ENCODE assay signal across 8 mouse cellular contexts in genomic region chr6:73248237-73249048, GRCm38 (mm10). TPM values are rescaled to one million over a fixed set of nuclear protein-coding genes. Genes with fewer than 3 reads are reported as not detected.
DNase-seq lines count a peak whose midpoint lies in the region; ATAC-seq and TF ChIP-seq lines count a peak whose summit lies in the region.

TSS of gene Suclg1 (plus strand) at chr6:73248382.

- peak within 1 kb of the TSS; percentile 59 to 96 for H3K4me3 ChIP-seq in ES-E14 (ENCODE audit: insufficient read depth in 1 of 2, low read depth in 1 of 2, low read length in 2 of 2, poor library complexity in 1 of 2, severe bottlenecking in 1 of 2)
- peak within 1 kb of the TSS; percentile 100 for H3K4me3 ChIP-seq in forebrain, embryonic 16.5 days (replicated peaks; ENCODE audit: low read length)
- peak within 1 kb of the TSS; percentile 98 for H3K4me3 ChIP-seq in layer of hippocampus, adult 2 months
- peak within 1 kb of the TSS; percentile 83 for H3K4me3 ChIP-seq in lung, embryonic 14.5 days (ENCODE audit: low read depth, low read length)
- H3K4me3 ChIP-seq in olfactory bulb, adult 2 months (ENCODE audit: insufficient read depth, low read depth, low read length): peak within 1 kb of the TSS; percentile 65
- peak within 1 kb of the TSS; percentile 87 for H3K4me3 ChIP-seq in thymus, adult 2 months (ENCODE audit: control insufficient read depth, insufficient read depth, low read length)

- TF ChIP-seq POLR2A in olfactory bulb, adult 2 months (IDR thresholded peaks at IDR 0.05; ENCODE audit: insufficient read depth, low read depth, low read length): peak; percentile 64
- TF ChIP-seq POLR2A in thymus, adult 2 months (IDR thresholded peaks at IDR 0.05; ENCODE audit: control insufficient read depth, extremely low read depth, insufficient read depth, low read length, poor library complexity): peak; percentile 46; the same call in 1 of the 2 replicates

- ATAC-seq in forebrain, embryonic 16.5 days: peak; percentile 95
- ATAC-seq in lung, embryonic 14.5 days (ENCODE audit: insufficient read depth): peak; percentile 95

- peak within 1 kb of the TSS; percentile 85 for H3K9ac ChIP-seq in ES-E14 (ENCODE audit: insufficient read depth, low read depth, low read length, poor library complexity, severe bottlenecking)
- peak within 1 kb of the TSS; percentile 96 for H3K9ac ChIP-seq in forebrain, embryonic 16.5 days (replicated peaks; ENCODE audit: low read depth, low read length)
- H3K9ac ChIP-seq in lung, embryonic 14.5 days: peak within 1 kb of the TSS; percentile 89

- H3K4me1 ChIP-seq in ES-E14 (ENCODE audit: control insufficient read depth in 2 of 2, insufficient read depth in 2 of 2, low read length in 2 of 2, poor library complexity in 1 of 2): no peaks in the 10 kb centered on the region
- H3K4me1 ChIP-seq in forebrain, embryonic 16.5 days (replicated peaks; ENCODE audit: control insufficient read depth, insufficient read depth, low read length): peaks cover 14% of the 10 kb centered on the region
- peaks cover 4% of the 10 kb centered on the region for H3K4me1 ChIP-seq in lung, embryonic 14.5 days (ENCODE audit: insufficient read depth)
- H3K4me1 ChIP-seq in olfactory bulb, adult 2 months (ENCODE audit: control insufficient read depth, insufficient read depth, low read length): peaks cover 6% of the 10 kb centered on the region
- peaks cover 5% of the 10 kb centered on the region for H3K4me1 ChIP-seq in thymus, adult 2 months (replicated peaks; ENCODE audit: control insufficient read depth, insufficient read depth, low read length)

- no peak within 1 kb of the TSS for H3K27ac ChIP-seq in ES-E14 (ENCODE audit: insufficient read depth, low read depth, low read length, poor library complexity, severe bottlenecking)
- peak within 1 kb of the TSS; percentile 62 for H3K27ac ChIP-seq in forebrain, embryonic 16.5 days (ENCODE audit: low read length)
- H3K27ac ChIP-seq in layer of hippocampus, adult 2 months: peak within 1 kb of the TSS; percentile 98
- H3K27ac ChIP-seq in lung, embryonic 14.5 days (ENCODE audit: low read depth): peak within 1 kb of the TSS; percentile 8
- H3K27ac ChIP-seq in olfactory bulb, adult 2 months (ENCODE audit: insufficient read depth, low read depth, low read length): peak within 1 kb of the TSS; percentile 95
- no peak within 1 kb of the TSS for H3K27ac ChIP-seq in thymus, adult 2 months (ENCODE audit: control insufficient read depth, insufficient read depth, low read length)

- no peak for TF ChIP-seq CTCF in layer of hippocampus, adult 2 months (conservative IDR thresholded peaks at IDR 0.05)
- TF ChIP-seq CTCF in lung, embryonic 14.5 days (IDR thresholded peaks at IDR 0.05; ENCODE audit: low read depth): no peak
- no peak for TF ChIP-seq CTCF in olfactory bulb, adult 2 months (IDR thresholded peaks at IDR 0.05; ENCODE audit: insufficient read depth, low read depth, low read length)
- no peak for TF ChIP-seq CTCF in thymus, adult 2 months (IDR thresholded peaks at IDR 0.05; ENCODE audit: borderline replicate concordance, control insufficient read depth, extremely low read depth, insufficient read depth, low read length, poor library complexity)

- WGBS in forebrain, embryonic 16.5 days: under 1% methylated on average over 58 of the region's 58 CpGs
- under 1% methylated on average over 58 of the region's 58 CpGs for WGBS in lung, embryonic 14.5 days
- WGBS in olfactory bulb, adult 2 months: under 1% methylated on average over 58 of the region's 58 CpGs
- under 1% methylated on average over 58 of the region's 58 CpGs for WGBS in thymus, adult 2 months

- peak within 1 kb of the TSS; percentile 89 for H3K4me2 ChIP-seq in forebrain, embryonic 16.5 days (ENCODE audit: low read length)
- H3K4me2 ChIP-seq in lung, embryonic 14.5 days: peak within 1 kb of the TSS; percentile 63

- DNase-seq in ES-E14 (ENCODE audit: low read depth, low spot score): peak; percentile 89
- DNase-seq in cerebellum, adult 11-12 months: peak; percentile 88
- DNase-seq in heart, postnatal 36 days: peak; percentile 83 to 93
- DNase-seq in layer of hippocampus, adult 2 months (ENCODE audit: low spot score in 2 of 2): peak; percentile 89 to 91
- peak; percentile 95 for DNase-seq in lung, embryonic 14.5 days
- DNase-seq in thymus, adult 2 months: peak; percentile 85

- intact Hi-C loops in heart, postnatal 36 days (cut with DNase I): loop anchor here (10.0 kb wide), 1 partner anchor 1974 kb away; the partner anchor contains the start of gene Krcc1

- in situ Hi-C loops in ES-E14 (cut with MboI; ENCODE audit: low sequenced_read_pairs in 2 of 2, unreplicated experiment in 2 of 2): loop anchor here in 1 of 2 experiments (25.0 kb wide), 1 partner anchor 311 kb away; no protein-coding TSS in a partner anchor

- no peaks in the 10 kb centered on the region for H3K27me3 ChIP-seq in forebrain, embryonic 16.5 days (replicated peaks; ENCODE audit: control insufficient read depth, insufficient read depth, low read length)
- H3K27me3 ChIP-seq in lung, embryonic 14.5 days (ENCODE audit: insufficient read depth, low read length): no peaks in the 10 kb centered on the region
- H3K27me3 ChIP-seq in thymus, adult 2 months (ENCODE audit: control insufficient read depth, insufficient read depth, low read length): no peaks in the 10 kb centered on the region

- H3K36me3 ChIP-seq in ES-E14 (ENCODE audit: control insufficient read depth, insufficient read depth, low read length, poor library complexity, severe bottlenecking): no peaks in the 10 kb centered on the region
- no peaks in the 10 kb centered on the region for H3K36me3 ChIP-seq in forebrain, embryonic 16.5 days (ENCODE audit: control insufficient read depth, insufficient read depth)
- H3K36me3 ChIP-seq in lung, embryonic 14.5 days (ENCODE audit: insufficient read depth): no peaks in the 10 kb centered on the region
- no peaks in the 10 kb centered on the region for H3K36me3 ChIP-seq in thymus, adult 2 months (ENCODE audit: control insufficient read depth, insufficient read depth, low read length)

- H3K9me3 ChIP-seq in ES-E14 (ENCODE audit: control insufficient read depth, insufficient read depth, low read depth, low read length): no peaks in the 10 kb centered on the region
- no peaks in the 10 kb centered on the region for H3K9me3 ChIP-seq in forebrain, embryonic 16.5 days (ENCODE audit: control insufficient read depth, low read length)
- no peaks in the 10 kb centered on the region for H3K9me3 ChIP-seq in lung, embryonic 14.5 days (ENCODE audit: low read depth, low read length)

TF ChIP-seq in ES-E14, 5 proteins besides CTCF, POLR2A, EP300 and RAD21:
- TF ChIP-seq HCFC1 (IDR thresholded peaks at IDR 0.05; ENCODE audit: borderline replicate concordance, insufficient read depth, low read length): peak; percentile 98
- no peak for TF ChIP-seq ZNF384 (IDR thresholded peaks at IDR 0.05; ENCODE audit: low read depth, low read length)

RNA-seq across cellular contexts. Expression of gene Suclg1, which starts in this region (rescaled TPM):
- 61.5 and 99.7 TPM in 2 replicates for total RNA-seq in ES-E14 (2012; rRNA removed)
- polyA plus RNA-seq in forebrain, embryonic 16.5 days (2015; fragmentation: Nextera tagmentation; extraction: Ambion mirVana): 132 and 134 TPM in 2 replicates
- total RNA-seq in heart, postnatal 36 days (2021): 100 to 1,000 TPM; 540 to 568 TPM
- total RNA-seq in layer of hippocampus, adult 2 months (2021): 100 to 1,000 TPM; 137 to 145 TPM
- 164 and 166 TPM in 2 replicates for polyA plus RNA-seq in lung, embryonic 14.5 days (2014; fragmentation: Nextera tagmentation; extraction: Ambion mirVana)
- polyA plus RNA-seq in olfactory bulb, adult 2 months (2012; ENCODE audit: insufficient read depth, insufficient read length, low replicate concordance, missing spikeins): 604 TPM in 1 of 2 replicates, not detected in the other
- polyA plus RNA-seq in thymus, adult 2 months (2012; rRNA removed): 59.5 and 61.2 TPM in 2 replicates

Comparison
In these comparisons a context has a peak if more than half of its experiments do, and no peak if none do; other contexts are left out.
1. H3K27ac ChIP-seq: peak in forebrain, embryonic 16.5 days (single experiment), layer of hippocampus, adult 2 months (single experiment), lung, embryonic 14.5 days (single experiment) and olfactory bulb, adult 2 months (single experiment); none in ES-E14 (single experiment) and thymus, adult 2 months (single experiment).
2. Peak in every context shown above with its lines, with median percentiles within 50 percentile points of each other: DNase-seq, H3K4me3 ChIP-seq and H3K9ac ChIP-seq.